Mouse (Mus musculus) lung, adult 2 months (tissue): ENCODE measurements around the gene Tbc1d15.

Experiments
- CTCF ChIP-seq: fragments of 200-500 bp; IDR thresholded peaks from 2 replicates; pipeline ENCODE4 v1.5.1; 2011; ENCODE audit warnings: mild to moderate bottlenecking, low read length, control low read depth; ENCODE audit not compliant: insufficient read depth
- POLR2A ChIP-seq: fragments of 200-500 bp; IDR thresholded peaks from 2 replicates; pipeline ENCODE4 v1.6.1; 2011; ENCODE audit warnings: low read depth, mild to moderate bottlenecking, control low read depth, low read length, borderline replicate concordance; ENCODE audit errors: extremely low read depth

GRCm38 (mm10) chr10:115233798-115234197, 17.5 kb downstream of the Tbc1d15 start:
- no peak for TF ChIP-seq POLR2A
- no peak for TF ChIP-seq CTCF
